Mouse (Mus musculus) telencephalon, adult 2 months (tissue): Measurements from ENCODE around the gene Olfr761.
"Not testable (repeated sequence)": the region's sequence is repeated elsewhere in the genome, so short reads cannot be mapped to it uniquely, and the experiment has no call there.

Experiments used
- DNase-seq: peaks from one replicate; pipeline ENCODE4 v3.0.0-alpha.2; 2011; ENCODE audit warnings: low read depth, low spot score

The Olfr761 gene

GRCm38 (mm10) chr17:37952979-37953378 is at the start of gene Olfr761:
Gene Olfr761, minus strand, starts transcription at chr17:37953079.
- no peak for DNase-seq

GRCm38 (mm10) chr17:37995635-37996307 is 42.9 kb upstream of the Olfr761 start:
- DNase-seq = no peak

GRCm38 (mm10) chr17:37990453-37990961 is 37.6 kb upstream of the Olfr761 start:
- DNase-seq = no peak

GRCm38 (mm10) chr17:37973591-37973990 is 20.7 kb upstream of the Olfr761 start:
- DNase-seq = no peak

- DNase-seq = no peak
These were observed 32.6 kb downstream of the Olfr761 start, which contains the start of gene Olfr128 for GRCm38 (mm10) chr17:37920248-37920647. Gene Olfr128, plus strand, starts transcription at chr17:37920548.

- not testable (repeated sequence) for DNase-seq
These were observed 46.1 kb downstream of the Olfr761 start for GRCm38 (mm10) chr17:37906821-37907220.
